Mouse (Mus musculus) T-cell, adult 2 months (primary cell): Measurements from ENCODE around the gene Olfr1113.
"Not testable (repeated sequence)": the region's sequence is repeated elsewhere in the genome, so short reads cannot be mapped to it uniquely, and the experiment has no call there.

Source experiments
- DNase-seq: peaks from one replicate; pipeline ENCODE4 v3.0.0; 2022; ENCODE audit warnings: low spot score

The Olfr1113 gene

GRCm38 (mm10) chr2:87208670-87209069 lies at the start of gene Olfr1113:
Gene Olfr1113, plus strand, starts transcription at chr2:87208970.
- no peak for DNase-seq

DNA sequence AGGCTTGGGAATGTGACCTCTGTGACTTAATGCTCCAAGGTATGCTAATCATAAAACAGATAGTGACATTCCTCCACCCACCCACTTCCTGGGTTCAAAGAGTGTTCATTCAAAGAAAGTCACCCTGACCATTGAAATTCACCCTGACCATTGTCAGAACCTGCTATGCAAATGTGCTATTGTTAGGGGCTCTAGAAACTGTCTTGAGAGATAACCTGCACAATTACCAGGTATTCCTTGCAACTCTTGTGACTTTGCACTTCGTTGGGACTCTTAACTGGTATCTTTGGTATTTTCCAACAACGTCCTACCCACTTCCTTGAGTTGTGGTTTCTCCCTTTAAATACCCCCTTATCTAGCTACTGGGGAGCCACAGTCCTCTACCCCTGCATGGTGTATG lies 41.0 kb upstream of the Olfr1113 start:
- not testable (repeated sequence) for DNase-seq

GRCm38 (mm10) chr2:87187498-87187897 lies 21.3 kb upstream of the Olfr1113 start, which contains the start of gene Olfr1112:
Gene Olfr1112, plus strand, starts transcription at chr2:87187798.
- no peak for DNase-seq

GRCm38 (mm10) chr2:87247713-87248112 lies 38.9 kb downstream of the Olfr1113 start, which contains the start of gene Olfr1115:
Gene Olfr1115, plus strand, starts transcription at chr2:87248013.
- no peak for DNase-seq
